Mouse (Mus musculus) frontal cortex, postnatal 25 days (tissue): ENCODE data around the gene Immp2l.
"Not testable (repeated sequence)": the region's sequence is repeated elsewhere in the genome, so short reads cannot be mapped to it uniquely, and the experiment has no call there.

Experiments
- DNase-seq, 2 experiments: peaks; one replicate each; pipeline ENCODE4 v3.0.0; 2022; ENCODE audit warnings: low spot score in 2 of 2

Immp2l gene

GRCm38 (mm10) chr12:41023511-41024421 is at the start of gene Immp2l:
Immp2l (plus strand) TSS chr12:41024090.
- peak; percentile 72 to 85 for DNase-seq

- DNase-seq: no peak
Observed at GRCm38 (mm10) chr12:40978719-40979500, 45.0 kb upstream of the Immp2l start.

GRCm38 (mm10) chr12:40979716-40980115 is 44.2 kb upstream of the Immp2l start:
- no peak for DNase-seq

GRCm38 (mm10) chr12:40980160-40980559 is 43.7 kb upstream of the Immp2l start:
- DNase-seq: no peak

GRCm38 (mm10) chr12:40983021-40983420 is 40.9 kb upstream of the Immp2l start:
- DNase-seq: no peak

- DNase-seq: no peak
Observed at GRCm38 (mm10) chr12:40984735-40985134, 39.2 kb upstream of the Immp2l start.

GRCm38 (mm10) chr12:40985791-40986190 is 38.1 kb upstream of the Immp2l start:
- no peak for DNase-seq

- DNase-seq: no peak
Observed at GRCm38 (mm10) chr12:40988311-40989065, 35.4 kb upstream of the Immp2l start.

- DNase-seq: no peak
Observed at GRCm38 (mm10) chr12:40991647-40992046, 32.2 kb upstream of the Immp2l start.

- not testable (repeated sequence) for DNase-seq
Observed at GRCm38 (mm10) chr12:40992237-40992636, 31.7 kb upstream of the Immp2l start.

GRCm38 (mm10) chr12:40994846-40995245 is 29.0 kb upstream of the Immp2l start:
- no peak for DNase-seq

- DNase-seq: no peak
Observed at GRCm38 (mm10) chr12:40995618-40996370, 28.1 kb upstream of the Immp2l start.

GRCm38 (mm10) chr12:41022516-41022915 is 1.4 kb upstream of the Immp2l start:
- no peak for DNase-seq

- no peak for DNase-seq
Observed at GRCm38 (mm10) chr12:41024512-41024911, 622 bp downstream of the Immp2l start.

- DNase-seq: no peak
Observed at GRCm38 (mm10) chr12:41027485-41027884, 3.6 kb downstream of the Immp2l start.

GRCm38 (mm10) chr12:41031119-41031518 is 7.2 kb downstream of the Immp2l start:
- DNase-seq: no peak

- DNase-seq: no peak
Observed at GRCm38 (mm10) chr12:41033196-41033595, 9.3 kb downstream of the Immp2l start.

GRCm38 (mm10) chr12:41039834-41040233 is 15.9 kb downstream of the Immp2l start:
- no peak for DNase-seq

- DNase-seq: no peak
Observed at GRCm38 (mm10) chr12:41041737-41042136, 17.8 kb downstream of the Immp2l start.

- no peak for DNase-seq
Observed at GRCm38 (mm10) chr12:41044493-41045132, 20.7 kb downstream of the Immp2l start.
